Mouse (Mus musculus): Measurements from ENCODE around the gene Lsm4. TPM values are rescaled to one million over a fixed set of nuclear protein-coding genes. Genes with fewer than 3 reads are reported as not detected.
A peak's percentile ranks its signal among the peaks of the same experiment; 100 is the strongest.

Gene Lsm4
- polyA plus RNA-seq, 1 experiment from 2014 or later, result 155 TPM

DNA sequence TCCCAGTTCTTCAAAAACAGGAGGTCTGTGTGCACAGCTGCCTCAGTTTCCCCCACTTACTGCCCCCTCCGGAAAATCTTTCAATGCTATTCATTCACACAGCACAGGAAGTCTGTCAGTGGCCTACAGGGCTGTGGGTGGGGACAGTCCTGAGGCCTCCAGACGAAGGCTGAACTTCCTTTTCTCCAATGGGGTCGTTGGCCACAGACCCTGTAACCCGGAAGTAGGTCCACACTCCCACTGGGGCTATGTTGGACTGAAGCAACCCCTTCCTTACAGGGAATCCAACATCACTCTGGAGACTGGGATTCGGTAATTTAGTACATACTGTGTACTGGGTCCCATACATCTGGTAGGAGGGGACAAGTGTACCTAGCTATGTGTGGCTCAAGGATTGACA lies 20.6 kb downstream of the Lsm4 start:
- Histone ChIP-seq H3K4me3 (replicated peaks) (no peak overlapping the region), H3K27me3 (peaks cover 21% of the 10 kb centered on the region; the same call in 1 of the 2 replicates), H3K9ac (no peak overlapping the region), H3K4me1 (replicated peaks) (peaks cover 62% of the 10 kb centered on the region), H3K36me3 (replicated peaks) (no peaks in the 10 kb centered on the region), H3K9me3 (replicated peaks) (no peaks in the 10 kb centered on the region), H3K27ac (replicated peaks) (no peak overlapping the region), H3K4me2 (no peak overlapping the region)
- ATAC-seq (ENCODE audit: insufficient read depth), result no peak
- WGBS (ENCODE audit: insufficient replicate concordance), result 24% methylated on average over 5 of the region's 5 CpGs

DNA sequence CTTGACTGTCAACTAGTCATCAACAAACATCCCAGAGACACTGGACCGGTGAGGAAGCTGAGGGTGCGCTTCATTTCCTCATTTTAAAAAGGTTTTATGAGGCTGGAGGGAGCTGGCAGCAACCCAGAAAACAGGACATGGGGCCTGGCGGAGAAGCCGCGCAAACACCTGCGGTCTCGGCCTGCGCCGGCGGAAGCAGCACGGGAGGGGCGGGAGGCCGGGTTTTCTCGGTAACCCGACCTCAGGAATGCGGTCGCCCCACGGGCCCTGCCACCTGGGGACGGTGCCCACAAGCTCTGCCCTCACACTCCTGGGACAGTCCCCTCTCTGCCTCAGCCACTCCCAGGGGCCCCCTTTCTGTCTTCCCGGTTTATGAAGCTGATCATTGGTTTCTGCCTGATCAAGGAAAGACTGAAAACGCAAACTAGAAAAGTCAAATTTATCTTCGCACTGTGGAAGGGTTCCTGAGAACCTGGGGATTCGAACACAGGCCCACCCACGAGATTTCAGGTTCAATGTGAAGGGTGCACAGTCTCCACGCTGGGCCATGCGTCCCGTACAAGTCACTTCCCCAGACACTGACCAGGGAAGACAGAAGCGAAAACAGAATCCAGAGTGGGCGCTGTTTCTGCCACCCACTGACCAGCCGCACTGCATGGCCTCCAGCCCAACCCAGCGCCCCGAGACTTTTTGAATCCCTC lies 22.4 kb downstream of the Lsm4 start:
- H3K4me3 ChIP-seq (replicated peaks), result peak overlapping the region; percentile 49
- 18% methylated on average over 32 of the region's 32 CpGs for WGBS (ENCODE audit: insufficient replicate concordance)
- no peaks in the 10 kb centered on the region for H3K9me3 ChIP-seq (replicated peaks)
- peaks cover 74% of the 10 kb centered on the region for H3K4me1 ChIP-seq (replicated peaks)
- ATAC-seq (ENCODE audit: insufficient read depth), result no peak
- H3K36me3 ChIP-seq (replicated peaks), result no peaks in the 10 kb centered on the region
- H3K27ac ChIP-seq (replicated peaks), result peak overlapping the region; percentile 95
- H3K27me3 ChIP-seq, result peaks cover 14% of the 10 kb centered on the region; the same call in 1 of the 2 replicates
- peak overlapping the region; percentile 87 for H3K4me2 ChIP-seq
- peak overlapping the region; percentile 74 for H3K9ac ChIP-seq

DNA sequence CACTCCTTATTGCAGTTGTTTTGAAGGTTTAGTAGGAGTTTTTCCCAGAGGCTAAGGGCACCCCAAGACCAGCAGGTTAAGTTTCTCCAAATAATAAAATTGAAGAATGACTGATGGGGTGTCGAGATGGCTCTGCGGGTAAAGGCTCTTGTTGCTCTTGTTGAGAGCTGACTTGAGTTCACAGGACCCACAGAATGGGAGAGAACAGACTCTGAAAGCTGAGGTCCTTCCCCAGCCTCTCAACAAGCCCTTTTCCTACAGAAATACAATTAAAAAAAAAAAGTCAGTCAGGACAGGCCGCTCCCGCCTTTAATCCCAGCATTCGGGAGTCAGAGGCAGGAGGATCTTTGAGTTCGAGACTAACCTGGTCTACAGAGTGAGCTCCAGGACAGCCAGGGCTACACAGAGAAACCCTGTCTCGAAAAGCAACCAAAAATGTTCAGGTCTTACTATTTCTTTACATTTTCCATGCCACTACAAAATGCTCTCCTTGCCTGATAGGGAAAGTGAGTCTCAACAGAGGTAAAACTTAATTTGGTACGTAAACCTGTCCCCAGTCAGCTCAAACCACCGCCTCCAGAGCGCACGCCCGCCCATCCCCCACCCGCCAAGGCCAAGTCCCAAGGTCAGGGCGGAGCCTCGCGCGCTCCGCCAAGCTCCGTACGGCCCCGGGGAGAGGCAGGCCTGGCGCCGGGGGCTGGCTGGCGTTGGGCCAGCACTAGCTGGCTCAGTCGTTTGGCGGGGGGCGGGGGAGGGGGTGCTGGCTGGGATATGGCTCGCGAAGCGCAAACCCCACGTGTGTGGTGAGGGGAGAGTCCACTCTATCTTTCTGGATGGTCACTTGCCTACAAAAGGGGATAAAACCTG lies 23.2 kb downstream of the Lsm4 start:
- peak overlapping the region; percentile 95 for H3K27ac ChIP-seq (replicated peaks)
- H3K4me3 ChIP-seq (replicated peaks), result peak overlapping the region; percentile 49
- H3K36me3 ChIP-seq (replicated peaks), result no peaks in the 10 kb centered on the region
- WGBS (ENCODE audit: insufficient replicate concordance), result 3% methylated on average over 31 of the region's 31 CpGs
- peaks cover 13% of the 10 kb centered on the region; the same call in 1 of the 2 replicates for H3K27me3 ChIP-seq
- H3K9me3 ChIP-seq (replicated peaks), result no peaks in the 10 kb centered on the region
- H3K4me1 ChIP-seq (replicated peaks), result peaks cover 82% of the 10 kb centered on the region
- peak overlapping the region; percentile 74 for H3K9ac ChIP-seq
- peak; percentile 35 for ATAC-seq (ENCODE audit: insufficient read depth)
- H3K4me2 ChIP-seq, result peak overlapping the region; percentile 87

DNA sequence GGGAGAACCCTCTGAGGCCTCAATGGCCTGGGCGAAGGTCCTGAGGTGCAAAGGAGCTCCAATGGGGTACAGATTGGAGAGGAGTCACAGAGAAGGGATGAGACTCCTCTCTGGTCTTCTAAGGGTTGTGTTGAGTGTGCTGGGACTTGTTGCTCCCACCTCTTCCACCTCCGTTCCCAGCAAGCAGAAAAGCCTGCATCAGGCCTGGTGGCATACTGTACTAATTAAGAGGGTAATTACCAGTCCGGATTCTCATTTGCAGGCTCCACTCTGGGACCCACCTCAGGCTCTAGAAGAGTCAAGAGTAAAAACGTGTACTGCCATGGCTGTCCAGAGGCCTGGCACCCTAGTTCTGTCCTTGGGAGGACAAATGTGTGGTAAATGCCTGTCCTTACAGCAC lies 23.9 kb downstream of the Lsm4 start:
- H3K4me3 ChIP-seq (replicated peaks), result peak overlapping the region; percentile 49
- peaks cover 6% of the 10 kb centered on the region; the same call in 1 of the 2 replicates for H3K27me3 ChIP-seq
- H3K9me3 ChIP-seq (replicated peaks), result no peaks in the 10 kb centered on the region
- peak overlapping the region; percentile 95 for H3K27ac ChIP-seq (replicated peaks)
- ATAC-seq (ENCODE audit: insufficient read depth), result no peak
- no peaks in the 10 kb centered on the region for H3K36me3 ChIP-seq (replicated peaks)
- peak overlapping the region; percentile 87 for H3K4me2 ChIP-seq
- peaks cover 84% of the 10 kb centered on the region for H3K4me1 ChIP-seq (replicated peaks)
- 47% methylated on average over 4 of the region's 4 CpGs for WGBS (ENCODE audit: insufficient replicate concordance)
- peak overlapping the region; percentile 74 for H3K9ac ChIP-seq

DNA sequence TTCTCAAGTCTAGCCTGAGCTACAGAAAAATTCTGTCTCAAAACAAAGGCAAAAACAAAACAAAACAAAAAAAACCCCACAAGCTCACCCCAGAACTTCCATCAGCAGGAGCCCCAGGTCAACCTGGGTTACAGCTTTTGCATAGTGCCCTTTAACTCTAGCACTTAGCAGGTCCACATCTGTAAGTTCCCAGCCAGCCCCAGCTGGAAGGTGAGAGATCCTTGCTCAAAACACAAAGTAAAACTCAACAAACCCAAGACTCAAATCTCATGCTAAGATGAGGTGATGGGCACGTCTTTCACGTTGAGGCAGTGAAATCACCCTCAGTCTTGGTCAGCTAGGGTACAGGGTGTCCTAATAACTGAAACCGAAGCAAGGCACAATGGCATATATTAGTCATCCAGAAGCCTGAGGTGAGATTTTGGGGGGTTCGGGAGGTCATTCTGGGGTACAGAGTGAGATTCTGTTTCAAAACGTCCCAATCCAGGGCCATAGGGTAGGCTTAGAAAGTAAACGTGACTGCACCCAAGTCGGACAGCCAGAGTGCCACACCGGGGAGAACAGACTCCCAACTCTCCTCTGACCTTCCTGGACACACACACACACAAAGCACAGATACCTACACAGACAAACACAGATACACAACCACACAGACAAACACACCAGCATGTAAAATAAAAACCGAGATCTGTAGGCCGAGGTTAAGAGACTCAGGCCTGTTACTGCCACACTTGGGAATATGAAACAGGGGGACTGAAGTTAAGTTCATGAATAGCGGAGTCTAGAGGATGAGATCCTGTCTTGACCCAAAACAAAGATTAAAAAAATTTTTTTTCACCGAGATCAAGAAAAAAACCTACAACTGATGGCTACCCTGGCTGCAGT lies 24.6 kb downstream of the Lsm4 start:
- peaks cover 81% of the 10 kb centered on the region for H3K4me1 ChIP-seq (replicated peaks)

DNA sequence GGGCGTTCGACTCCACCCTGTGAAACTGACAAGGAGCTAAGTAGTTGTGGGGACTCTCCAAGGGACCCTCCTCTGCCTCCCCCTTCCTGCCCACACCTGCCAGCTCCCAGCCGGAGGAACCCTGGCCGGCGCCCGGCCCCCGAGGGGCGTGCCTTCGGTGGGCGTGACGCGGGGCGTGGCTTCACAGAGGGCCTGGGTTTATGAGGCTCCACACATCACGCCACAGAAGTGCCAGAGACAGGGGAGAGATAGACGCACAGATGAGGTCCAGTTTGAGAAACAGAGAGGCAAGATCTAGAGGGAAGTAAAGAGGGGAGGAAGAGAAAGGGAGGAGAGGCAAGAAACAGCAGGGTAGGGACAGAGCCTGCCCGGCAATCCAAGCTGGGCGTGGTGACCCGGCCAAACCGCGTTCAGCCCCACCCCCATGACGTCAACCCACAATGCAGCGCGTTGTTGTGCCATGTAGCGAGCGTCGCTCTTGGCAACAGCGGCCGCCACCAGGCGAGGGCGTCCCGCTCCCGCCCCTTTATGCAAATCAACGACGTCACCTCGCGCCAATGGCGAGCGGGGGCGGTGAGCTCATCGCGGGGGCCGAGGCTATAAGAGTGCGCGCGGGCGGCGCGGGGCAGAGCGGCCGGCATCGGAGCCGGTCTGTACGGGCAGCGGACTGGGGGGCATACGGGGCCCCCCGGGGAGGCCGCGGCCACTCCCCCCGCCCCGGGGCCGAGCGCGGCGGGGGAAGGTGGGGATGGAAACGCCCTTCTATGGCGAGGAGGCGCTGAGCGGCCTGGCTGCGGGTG lies 25.5 kb downstream of the Lsm4 start, which contains the start of gene Jund:
Gene Jund (plus strand): TSS at position 640 of the 800 bp plus-strand sequence.
- Histone ChIP-seq H3K4me3 (replicated peaks) (peak within 1 kb of the TSS; percentile 80), H3K4me2 (peak within 1 kb of the TSS; percentile 99), H3K27me3 (no peaks in the 10 kb centered on the region), H3K36me3 (replicated peaks) (no peaks in the 10 kb centered on the region), H3K4me1 (replicated peaks) (peaks cover 75% of the 10 kb centered on the region), H3K9me3 (replicated peaks) (no peaks in the 10 kb centered on the region), H3K27ac (replicated peaks) (peak within 1 kb of the TSS; percentile 95), H3K9ac (peak within 1 kb of the TSS; percentile 100)
- under 1% methylated on average over 64 of the region's 69 CpGs for WGBS (ENCODE audit: insufficient replicate concordance)
- ATAC-seq (ENCODE audit: insufficient read depth), result peak; percentile 85

More for the DNA sequence above, 24.6 kb downstream of the Lsm4 start:
- peak overlapping the region; percentile 95 for H3K27ac ChIP-seq (replicated peaks)
- H3K27me3 ChIP-seq, result no peaks in the 10 kb centered on the region
- ATAC-seq (ENCODE audit: insufficient read depth), result no peak
- H3K4me3 ChIP-seq (replicated peaks), result peak overlapping the region; percentile 80
- no peaks in the 10 kb centered on the region for H3K36me3 ChIP-seq (replicated peaks)
- no peaks in the 10 kb centered on the region for H3K9me3 ChIP-seq (replicated peaks)
- peak overlapping the region; percentile 74 for H3K9ac ChIP-seq
- H3K4me2 ChIP-seq, result peak overlapping the region; percentile 99
- WGBS (ENCODE audit: insufficient replicate concordance), result 65% methylated on average over 12 of the region's 12 CpGs

DNA sequence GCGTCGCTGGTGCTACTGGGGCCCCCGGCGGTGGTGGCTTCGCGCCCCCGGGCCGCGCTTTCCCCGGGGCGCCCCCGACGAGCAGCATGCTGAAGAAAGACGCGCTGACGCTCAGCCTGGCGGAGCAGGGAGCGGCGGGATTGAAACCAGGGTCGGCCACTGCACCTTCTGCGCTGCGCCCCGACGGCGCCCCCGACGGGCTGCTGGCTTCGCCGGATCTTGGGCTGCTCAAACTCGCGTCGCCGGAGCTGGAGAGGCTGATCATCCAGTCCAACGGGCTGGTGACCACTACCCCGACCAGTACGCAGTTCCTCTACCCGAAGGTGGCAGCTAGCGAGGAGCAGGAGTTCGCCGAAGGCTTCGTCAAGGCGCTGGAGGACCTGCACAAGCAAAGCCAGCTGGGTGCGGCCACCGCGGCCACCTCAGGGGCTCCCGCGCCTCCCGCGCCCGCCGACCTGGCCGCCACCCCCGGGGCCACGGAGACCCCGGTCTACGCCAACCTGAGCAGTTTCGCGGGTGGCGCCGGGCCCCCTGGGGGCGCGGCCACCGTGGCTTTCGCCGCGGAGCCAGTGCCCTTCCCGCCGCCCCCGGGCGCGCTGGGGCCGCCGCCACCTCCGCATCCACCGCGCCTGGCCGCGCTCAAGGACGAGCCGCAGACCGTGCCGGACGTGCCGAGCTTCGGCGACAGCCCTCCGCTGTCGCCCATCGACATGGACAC lies 26.2 kb downstream of the Lsm4 start:
- Histone ChIP-seq H3K36me3 (replicated peaks) (no peaks in the 10 kb centered on the region), H3K9me3 (replicated peaks) (no peaks in the 10 kb centered on the region), H3K4me1 (replicated peaks) (peaks cover 69% of the 10 kb centered on the region), H3K4me3 (replicated peaks) (peak overlapping the region; percentile 80), H3K9ac (peak overlapping the region; percentile 100), H3K27me3 (no peaks in the 10 kb centered on the region), H3K27ac (replicated peaks) (peak overlapping the region; percentile 95), H3K4me2 (peak overlapping the region; percentile 99)
- under 1% methylated on average over 85 of the region's 89 CpGs for WGBS (ENCODE audit: insufficient replicate concordance)
- peak; percentile 16 for ATAC-seq (ENCODE audit: insufficient read depth)

DNA sequence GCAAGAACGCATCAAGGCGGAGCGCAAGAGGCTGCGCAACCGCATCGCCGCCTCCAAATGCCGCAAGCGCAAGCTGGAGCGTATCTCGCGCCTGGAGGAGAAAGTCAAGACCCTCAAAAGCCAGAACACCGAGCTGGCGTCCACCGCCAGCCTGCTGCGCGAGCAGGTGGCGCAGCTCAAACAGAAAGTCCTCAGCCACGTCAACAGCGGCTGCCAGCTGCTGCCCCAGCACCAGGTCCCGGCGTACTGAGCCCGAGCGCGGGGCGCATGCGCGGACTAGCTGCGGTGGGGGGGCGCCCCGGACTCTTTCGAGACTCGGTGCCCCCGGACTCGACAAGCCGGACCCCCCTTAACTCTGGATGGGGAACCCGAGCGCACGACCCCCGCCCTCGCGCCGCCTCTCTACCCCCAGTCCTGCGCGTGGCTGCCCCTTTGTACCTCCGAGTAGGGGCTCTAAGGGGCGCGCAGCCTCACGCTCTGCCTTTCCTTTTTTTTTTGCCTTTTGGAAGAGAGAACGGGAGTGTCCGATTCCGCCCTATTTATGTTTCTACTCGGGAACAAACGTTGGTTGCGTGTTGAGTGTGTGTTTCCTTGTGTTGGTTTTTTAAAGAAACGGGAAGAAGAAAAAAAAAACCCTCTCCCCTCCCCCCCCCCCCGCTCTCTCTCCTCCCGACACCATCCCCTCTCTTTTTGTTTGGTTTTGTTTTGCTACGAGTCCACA lies 26.9 kb downstream of the Lsm4 start:
- H3K9ac ChIP-seq, result peak overlapping the region; percentile 100
- H3K4me1 ChIP-seq (replicated peaks), result peaks cover 63% of the 10 kb centered on the region
- ATAC-seq (ENCODE audit: insufficient read depth), result no peak
- H3K27ac ChIP-seq (replicated peaks), result peak overlapping the region; percentile 95
- H3K9me3 ChIP-seq (replicated peaks), result no peaks in the 10 kb centered on the region
- WGBS (ENCODE audit: insufficient replicate concordance), result under 1% methylated on average over 59 of the region's 59 CpGs
- H3K27me3 ChIP-seq, result 0 out of 2 replicates have a peak, but pooled peaks cover 3% of the 10 kb centered on the region
- H3K36me3 ChIP-seq (replicated peaks), result no peaks in the 10 kb centered on the region
- H3K4me3 ChIP-seq (replicated peaks), result peak overlapping the region; percentile 80
- peak overlapping the region; percentile 99 for H3K4me2 ChIP-seq

DNA sequence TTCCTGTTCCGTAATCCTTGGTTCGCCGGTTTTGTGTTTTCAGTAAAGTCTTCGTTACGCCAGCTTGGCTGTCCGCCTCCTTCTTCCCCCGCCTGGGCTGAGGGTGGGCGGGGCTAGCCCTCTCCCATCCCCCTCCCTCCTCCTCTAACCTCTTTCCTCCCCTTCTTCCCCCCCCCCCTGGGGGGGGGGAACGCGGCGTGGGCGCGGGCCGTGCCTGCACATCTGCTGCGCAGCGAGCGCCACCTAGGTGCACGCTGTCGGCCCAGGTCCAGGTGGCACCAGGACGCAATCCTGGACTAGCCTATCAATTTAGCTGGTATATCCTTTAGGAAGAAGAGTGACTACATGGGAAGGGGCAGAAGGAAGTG lies 27.5 kb downstream of the Lsm4 start:
- H3K36me3 ChIP-seq (replicated peaks), result no peaks in the 10 kb centered on the region
- peak overlapping the region; percentile 99 for H3K4me2 ChIP-seq
- no peaks in the 10 kb centered on the region for H3K9me3 ChIP-seq (replicated peaks)
- peak overlapping the region; percentile 100 for H3K9ac ChIP-seq
- WGBS (ENCODE audit: insufficient replicate concordance), result under 1% methylated on average over 20 of the region's 20 CpGs
- ATAC-seq (ENCODE audit: insufficient read depth), result no peak
- H3K4me1 ChIP-seq (replicated peaks), result peaks cover 58% of the 10 kb centered on the region
- 0 out of 2 replicates have a peak, but pooled peaks cover 3% of the 10 kb centered on the region for H3K27me3 ChIP-seq
- H3K27ac ChIP-seq (replicated peaks), result peak overlapping the region; percentile 95
- peak overlapping the region; percentile 80 for H3K4me3 ChIP-seq (replicated peaks)
